Mouse (Mus musculus): ENCODE results near the gene Frat1. TPM values are rescaled to one million over a fixed set of nuclear protein-coding genes. Genes with fewer than 3 reads are reported as not detected.
"Not testable (repeated sequence)": the region's sequence is repeated elsewhere in the genome, so short reads cannot be mapped to it uniquely, and the experiment has no call there.

Frat1 gene
- total RNA-seq, 4 experiments from 2014 or later, result 3.6 to 8.4 (median 6.4) TPM

DNA sequence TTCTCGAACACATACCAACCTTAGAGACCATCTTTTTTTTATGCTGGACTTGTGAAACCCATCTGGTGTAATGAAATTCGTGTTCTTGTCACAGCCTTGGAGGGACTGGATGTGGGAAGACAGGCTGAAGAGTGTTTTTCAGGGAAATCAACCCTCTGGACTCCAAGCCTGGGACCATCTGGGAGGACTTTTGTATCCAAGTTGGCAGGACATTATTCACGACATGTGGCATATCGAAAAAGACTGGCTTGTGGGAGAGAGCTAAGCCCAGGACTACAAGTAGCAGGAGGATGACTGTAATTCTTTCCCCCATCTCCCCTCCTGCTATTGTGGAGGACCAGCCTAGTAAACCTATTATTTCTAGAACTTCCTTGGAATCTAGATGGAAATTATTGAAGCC is 12.4 kb downstream of the Frat1 start:
- DNase-seq (ENCODE audit: low spot score in 2 of 2), result no peak

DNA sequence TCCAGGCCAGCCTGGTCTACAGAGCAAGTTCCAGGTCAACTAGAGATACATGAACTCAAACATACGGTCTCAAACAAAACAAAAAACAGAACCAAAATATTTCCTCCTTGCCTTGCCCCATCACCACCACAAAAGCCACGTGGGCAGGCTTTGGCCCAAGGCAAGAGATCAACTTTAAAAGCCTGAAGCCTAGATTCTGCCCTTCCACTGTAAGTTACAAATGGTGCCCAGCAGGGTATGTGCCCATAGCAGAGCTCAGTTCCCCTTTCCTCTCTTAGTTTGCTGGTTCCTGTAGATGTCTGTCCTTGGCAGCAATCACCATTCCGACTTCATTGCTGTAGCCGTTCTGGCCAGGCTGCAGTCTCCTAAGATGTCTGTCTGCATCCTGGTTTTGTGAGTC is 12.9 kb downstream of the Frat1 start:
- no peak for DNase-seq (ENCODE audit: low spot score in 2 of 2)

DNA sequence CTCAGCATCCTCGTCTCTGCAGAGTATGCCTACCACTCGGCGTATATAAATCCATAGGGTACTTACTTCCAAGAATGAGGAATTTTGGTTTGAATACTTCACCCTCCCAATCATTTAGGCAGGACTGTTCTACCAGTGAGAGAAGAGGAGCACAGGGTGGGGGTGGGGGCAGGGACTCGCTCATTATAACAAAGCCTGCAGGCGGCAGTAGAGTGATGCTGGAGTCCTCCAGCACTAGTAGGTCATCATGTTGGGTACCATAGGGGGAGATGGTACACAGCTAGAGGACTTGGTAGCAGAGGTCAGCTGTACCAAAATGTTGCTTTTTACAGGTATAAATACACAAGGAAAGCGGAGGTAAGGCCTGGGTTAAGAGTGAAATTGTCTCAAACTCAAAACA is 14.6 kb downstream of the Frat1 start:
- DNase-seq (ENCODE audit: low spot score in 2 of 2), result no peak

DNA sequence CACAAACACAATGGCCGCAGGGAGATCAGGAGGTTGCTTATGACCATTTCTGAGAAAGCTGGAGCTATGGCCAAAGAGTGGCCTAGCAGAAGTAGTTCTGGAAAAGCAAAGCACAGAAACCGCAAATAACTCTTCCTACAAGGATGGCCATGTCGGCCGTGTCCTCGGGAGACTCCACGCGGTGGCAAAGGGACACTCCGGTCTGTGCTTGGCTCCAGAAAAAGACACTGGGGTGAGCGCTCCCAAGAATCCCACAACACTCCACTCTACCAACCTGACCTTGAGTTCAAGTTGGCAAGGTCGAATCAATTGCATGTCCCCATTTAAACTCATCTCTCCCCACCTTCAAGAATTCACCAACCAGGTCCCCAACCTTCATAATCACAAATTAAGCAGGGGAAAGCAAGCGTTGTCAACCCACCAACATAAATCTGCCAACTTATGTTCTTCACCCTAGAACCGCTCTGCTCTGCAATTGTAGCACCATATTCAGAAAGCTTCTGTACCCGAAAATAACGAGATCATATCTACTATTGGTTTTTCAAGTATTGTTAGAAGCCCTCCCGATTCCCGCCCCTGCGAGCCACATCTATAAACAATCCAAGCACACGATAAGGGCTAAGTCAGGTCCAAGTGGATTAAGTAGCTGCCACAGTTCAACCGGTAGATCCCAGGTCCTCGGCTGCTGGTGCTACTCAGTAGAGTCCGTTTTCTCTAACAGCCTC is 16.8 kb downstream of the Frat1 start:
- DNase-seq (ENCODE audit: low spot score in 2 of 2), result peak; percentile 20 to 34

DNA sequence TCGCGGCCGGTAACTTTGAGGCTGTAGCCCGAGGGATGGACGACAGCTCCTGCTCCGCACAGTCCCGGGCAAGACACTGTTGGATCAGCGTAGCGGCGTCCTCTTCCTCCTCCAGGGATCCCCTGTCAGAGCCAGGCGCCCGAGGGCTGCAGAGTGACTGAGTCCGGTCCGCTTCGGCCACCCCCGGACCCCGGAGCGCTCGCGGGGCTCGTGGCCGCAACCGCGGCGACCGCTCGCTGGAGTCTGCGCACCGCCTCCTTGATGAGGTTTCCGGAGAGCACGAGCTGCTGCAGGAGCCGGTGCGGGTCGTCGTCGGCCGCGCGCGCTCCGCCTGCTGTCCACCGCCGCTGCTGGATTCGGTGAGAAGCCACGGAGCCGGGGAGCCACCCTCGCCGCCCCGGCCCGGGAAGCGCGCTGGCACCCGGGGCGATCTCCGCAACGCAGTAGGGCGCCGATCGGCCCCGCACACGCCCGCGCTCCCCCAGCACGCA is 17.4 kb downstream of the Frat1 start:
- DNase-seq (ENCODE audit: low spot score in 2 of 2), result peak; percentile 19 to 31

DNA sequence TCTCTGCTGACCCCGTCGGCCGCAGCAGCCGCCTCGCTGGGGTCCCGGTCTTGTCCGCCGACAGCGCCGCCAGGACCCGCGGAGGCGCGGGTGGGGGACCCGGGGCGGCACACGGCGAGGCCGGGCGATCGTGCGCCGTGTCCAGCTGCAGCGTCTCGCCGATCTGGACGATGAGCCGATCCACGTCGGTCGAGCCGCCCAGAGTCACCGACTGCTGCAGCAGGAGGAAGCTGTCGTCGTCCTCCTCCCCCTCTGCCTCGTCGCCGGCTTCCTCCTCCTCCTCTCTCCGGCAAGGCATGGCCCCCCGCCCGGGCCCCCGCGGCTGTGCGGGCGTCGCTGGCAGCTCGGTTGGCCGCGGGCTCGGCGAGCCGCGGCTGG is 17.8 kb downstream of the Frat1 start:
- DNase-seq (ENCODE audit: low spot score in 2 of 2), result not testable (repeated sequence)

DNA sequence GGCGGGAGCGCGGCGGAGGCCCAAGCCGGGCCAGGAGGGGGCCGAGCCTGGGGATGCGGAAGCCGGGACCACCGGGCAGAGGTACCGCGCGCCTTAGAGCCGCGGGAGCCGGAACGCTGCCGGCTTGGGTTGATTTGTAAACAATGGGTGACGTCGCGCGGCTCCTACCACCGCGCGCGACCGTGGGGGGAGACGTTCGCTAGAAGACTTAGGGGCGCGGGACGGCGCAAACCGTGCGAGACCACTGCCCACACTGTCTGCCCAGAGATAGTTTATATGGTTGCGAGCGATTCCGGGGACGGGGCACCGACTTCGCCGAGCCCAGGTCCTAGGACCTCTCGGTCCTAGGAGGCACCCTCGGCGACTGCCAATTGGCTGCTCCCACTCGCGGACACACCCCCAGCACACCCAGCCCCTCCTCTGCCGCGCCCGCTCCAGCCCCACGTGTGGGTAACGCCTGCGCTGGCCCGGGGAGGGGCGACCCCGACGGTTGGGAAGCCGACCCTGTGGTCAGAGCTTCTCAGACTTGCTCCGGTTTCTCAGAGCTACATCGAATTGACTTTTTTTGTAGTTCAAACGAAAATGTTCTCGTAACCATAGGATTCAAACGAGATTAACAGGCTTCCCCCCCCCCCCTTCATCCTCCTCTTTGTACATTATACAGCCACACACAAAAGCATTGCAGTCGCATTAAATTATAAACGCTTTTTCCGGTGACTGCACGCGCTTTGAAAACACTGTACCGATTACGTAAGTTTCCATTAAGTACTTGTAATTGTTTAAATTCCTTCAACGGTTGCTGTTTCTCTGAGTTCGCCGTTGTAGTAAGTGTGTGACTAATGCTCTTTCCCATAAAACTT is 18.5 kb downstream of the Frat1 start, which contains the start of gene Frat2:
TSS of gene Frat2 (minus strand) at position 141 of the 860 bp plus-strand sequence.
- DNase-seq (ENCODE audit: low spot score in 2 of 2), result peak; percentile 78 to 83

DNA sequence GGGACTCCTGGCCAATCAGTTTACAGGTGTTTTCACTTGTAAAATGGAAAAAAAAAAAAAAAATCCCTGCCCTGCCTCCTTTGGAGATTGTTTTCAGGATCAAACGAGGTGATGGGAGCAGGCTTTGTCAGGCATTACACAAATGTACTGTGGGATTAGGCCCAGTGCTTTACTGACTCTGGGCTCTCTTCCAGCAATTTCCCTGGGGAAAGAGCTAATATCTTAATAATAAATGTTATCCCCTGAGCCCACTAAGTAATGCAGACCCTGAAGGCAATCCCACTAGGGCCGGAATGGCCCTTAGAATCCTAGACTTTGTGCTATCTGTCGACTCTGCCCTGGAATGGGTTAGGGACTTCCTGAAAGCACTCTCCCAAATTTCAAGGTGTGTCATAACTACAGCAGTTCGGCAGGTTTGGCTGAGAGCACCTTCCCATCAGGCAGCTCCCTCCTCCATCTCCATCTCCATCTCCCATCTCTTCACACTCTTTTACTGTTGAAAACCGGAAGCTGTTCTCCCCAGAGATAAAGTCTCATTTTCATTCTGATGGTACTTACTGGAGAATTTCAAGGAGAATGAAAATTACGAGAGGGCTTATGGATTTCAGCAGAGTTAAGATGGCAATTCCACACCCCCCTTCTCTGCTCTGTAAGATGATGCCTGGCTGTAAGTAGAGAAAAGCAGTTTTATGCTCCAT is 20.4 kb downstream of the Frat1 start:
- no peak for DNase-seq (ENCODE audit: low spot score in 2 of 2)

DNA sequence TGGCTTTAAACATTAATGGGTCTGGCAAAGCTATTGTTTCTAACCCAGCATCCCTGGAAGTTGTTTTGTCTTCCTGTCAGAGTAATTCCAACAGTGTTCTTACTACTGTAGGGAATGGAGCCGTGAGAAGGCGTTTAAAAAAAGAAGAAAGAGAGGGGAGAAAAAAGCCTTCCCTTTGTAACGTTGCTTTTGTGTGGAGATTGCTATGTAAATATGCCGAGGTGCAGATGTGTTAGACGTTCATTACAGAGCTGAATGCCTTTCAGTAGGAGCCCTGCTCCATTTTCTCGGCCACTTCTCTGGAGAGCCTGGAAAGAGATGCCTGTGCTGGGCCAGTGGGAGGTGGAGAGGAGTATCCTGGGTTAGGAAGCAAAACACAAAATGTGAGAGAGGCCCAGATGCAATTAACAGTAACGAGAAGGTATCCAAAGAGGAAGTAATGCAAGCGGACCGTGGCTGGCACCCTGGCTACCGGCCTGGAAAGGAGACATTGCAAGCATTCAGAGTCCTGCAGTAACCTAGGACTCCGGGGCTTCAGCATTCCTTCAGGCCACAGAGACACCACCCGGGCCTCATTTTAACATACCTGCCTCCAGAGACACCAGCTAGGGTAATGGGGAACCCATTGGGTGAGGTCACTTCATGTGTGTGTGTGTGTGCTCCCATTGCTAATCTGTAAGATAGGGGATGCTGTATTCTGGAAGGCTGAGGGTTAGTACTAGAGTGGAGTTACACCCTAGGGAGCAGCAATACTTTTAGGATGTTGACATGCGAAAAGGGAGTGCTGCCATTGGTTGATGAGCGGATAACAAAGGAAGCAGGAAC is 21.2 kb downstream of the Frat1 start:
- DNase-seq (ENCODE audit: low spot score in 2 of 2), result no peak

DNA sequence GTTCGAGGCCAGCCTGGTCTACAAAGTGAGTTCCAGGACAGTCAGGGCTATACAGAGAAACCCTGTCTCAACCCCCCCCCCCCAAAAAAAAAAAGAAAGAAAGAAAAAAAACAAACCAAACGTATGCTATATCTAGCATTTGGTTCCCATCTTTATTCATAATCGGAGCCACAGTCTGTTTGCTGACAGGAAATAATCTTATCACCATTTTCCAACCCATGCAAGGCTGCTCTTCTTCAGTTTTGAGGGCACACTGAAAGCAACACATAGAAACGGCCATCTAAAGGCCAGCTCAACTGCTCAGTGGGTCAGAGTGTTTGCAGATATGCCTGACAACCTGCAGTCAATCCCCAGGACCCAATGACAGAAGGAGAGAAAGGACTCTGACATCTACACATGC is 22.7 kb downstream of the Frat1 start:
- no peak for DNase-seq (ENCODE audit: low spot score in 2 of 2)

DNA sequence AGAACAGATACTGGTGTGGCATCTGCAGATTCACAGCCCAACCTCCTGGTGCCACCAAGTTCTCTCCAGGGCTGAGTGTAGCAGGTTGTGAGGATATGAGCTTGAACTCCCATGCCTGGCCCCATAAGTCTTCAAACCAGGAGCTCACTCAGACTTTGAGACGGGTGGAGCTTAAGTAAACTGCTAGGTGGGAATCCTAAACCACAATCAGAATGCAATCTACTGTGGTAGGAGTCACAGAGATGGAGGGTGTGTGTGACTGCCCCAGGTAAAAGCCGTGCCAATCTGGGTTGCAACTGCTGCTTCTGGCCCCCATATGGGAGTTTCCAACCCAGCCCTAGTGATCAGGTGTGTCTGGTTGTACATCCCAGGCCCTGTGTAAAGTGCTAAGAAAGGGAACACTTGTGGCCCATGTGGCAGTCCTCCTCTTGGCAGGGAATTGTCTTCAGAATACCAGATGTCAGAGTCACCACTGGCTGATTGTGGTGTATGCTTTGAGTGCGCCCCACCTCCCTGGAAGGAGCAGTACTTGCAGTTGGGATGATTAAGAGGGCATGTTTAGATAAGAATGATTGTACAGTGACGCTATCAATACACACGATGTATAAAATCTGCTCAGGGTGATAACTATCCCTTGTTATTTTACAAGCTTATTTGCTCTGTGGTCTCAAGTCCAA is 27.5 kb downstream of the Frat1 start:
- no peak for DNase-seq (ENCODE audit: low spot score in 2 of 2)

DNA sequence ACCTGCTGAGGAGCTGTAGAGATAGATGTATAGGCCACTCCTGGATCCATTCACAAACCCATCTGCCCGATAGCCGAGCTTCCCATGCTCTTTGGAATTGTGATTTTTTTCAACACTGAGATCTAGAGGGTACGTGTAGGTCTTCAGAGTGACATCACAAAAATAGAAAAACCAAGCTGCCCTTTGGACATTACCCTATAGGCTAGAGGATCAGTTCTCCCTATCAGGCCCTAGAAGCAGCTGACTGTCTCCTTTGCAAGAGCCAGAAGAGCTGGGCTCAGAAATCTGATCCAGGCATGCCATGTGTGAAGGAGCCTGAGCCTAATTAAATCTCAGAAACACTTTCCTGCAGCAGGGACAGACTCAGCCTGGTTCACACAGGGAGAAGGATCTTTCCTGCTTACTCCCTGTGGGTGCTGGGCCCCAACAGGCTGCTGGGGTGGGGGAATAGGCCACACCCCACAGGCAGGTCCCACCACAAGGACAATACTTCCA is 28.1 kb downstream of the Frat1 start:
- DNase-seq (ENCODE audit: low spot score in 2 of 2), result peak in 1 of 2 experiments; percentile 7

DNA sequence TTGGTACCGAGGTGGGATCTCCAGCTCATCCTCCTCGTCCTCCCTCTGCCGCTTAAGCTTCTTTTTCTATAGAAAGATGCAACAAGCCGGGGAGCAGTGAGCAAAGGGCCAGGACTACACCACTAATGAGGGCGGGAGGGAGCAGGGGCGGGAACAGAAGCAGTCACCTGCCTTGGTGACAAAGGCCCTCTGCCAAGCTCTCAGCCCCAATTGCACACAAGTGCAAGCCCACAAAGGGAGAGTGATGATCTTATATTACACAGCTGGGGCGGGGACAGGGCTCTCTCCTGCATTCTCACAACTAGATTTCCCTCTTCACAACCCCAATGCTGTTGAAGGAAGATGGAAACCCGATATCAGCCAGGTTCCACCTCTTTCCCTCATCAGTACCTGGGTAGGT is 36.9 kb downstream of the Frat1 start:
- no peak for DNase-seq (ENCODE audit: low spot score in 2 of 2)

DNA sequence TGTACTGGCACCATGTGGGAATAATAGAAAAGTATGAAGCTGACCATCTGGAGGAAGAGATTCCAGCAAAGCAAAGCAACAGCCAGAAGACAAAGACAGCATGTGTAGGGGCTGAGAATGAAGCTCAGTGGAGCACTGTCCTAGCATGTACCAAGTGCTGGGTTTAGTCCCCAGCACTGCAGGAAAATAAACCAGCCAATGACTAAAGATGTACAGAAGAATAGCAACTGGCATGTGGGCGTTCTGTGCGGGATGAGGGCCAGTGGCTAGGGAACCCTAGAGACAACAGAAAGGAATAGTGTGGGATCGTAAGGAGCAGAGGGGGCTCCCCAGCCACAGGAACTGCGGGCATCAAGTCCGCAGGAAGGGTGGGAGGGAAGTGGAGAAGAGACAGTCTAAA is 39.5 kb downstream of the Frat1 start:
- DNase-seq (ENCODE audit: low spot score in 2 of 2), result no peak

DNA sequence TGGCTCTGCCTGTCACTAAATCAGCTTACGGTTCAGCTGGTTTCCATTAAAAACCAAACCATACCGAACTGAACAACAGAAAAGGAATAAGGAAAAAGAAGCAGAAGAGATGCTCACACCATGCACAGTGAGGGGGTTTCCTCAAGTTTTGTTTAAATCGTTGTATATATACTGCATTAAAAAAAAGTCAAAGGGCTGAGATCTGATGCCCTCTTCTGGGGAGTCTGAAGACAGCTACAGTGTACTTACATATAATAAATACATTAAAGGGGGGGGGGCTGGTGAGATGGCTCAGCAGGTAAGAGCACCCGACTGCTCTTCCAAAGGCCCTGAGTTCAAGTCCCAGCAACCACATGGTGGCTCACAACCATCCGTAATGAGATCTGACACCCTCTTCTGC is 40.2 kb downstream of the Frat1 start:
- DNase-seq (ENCODE audit: low spot score in 2 of 2), result not testable (repeated sequence)

DNA sequence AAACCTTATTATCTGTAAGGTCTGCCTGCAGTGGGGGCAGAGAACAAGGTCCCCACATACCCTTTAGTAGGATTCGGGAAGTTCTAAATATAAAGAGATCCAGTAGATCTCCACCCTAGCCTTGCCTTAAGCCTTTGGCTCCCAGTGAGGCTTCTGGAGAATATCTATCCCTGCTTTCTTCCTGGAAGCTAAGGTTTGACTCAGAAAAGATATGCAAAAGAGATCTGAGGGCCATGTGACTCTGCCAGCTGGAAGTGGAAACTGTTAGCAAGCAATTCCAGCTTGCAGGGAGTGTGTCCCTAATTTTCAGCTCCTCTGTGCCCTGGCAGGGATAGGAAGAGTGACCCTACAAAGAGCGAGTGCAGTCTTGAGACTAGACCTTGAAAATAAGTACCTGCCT is 42.5 kb downstream of the Frat1 start:
- DNase-seq (ENCODE audit: low spot score in 2 of 2), result no peak

DNA sequence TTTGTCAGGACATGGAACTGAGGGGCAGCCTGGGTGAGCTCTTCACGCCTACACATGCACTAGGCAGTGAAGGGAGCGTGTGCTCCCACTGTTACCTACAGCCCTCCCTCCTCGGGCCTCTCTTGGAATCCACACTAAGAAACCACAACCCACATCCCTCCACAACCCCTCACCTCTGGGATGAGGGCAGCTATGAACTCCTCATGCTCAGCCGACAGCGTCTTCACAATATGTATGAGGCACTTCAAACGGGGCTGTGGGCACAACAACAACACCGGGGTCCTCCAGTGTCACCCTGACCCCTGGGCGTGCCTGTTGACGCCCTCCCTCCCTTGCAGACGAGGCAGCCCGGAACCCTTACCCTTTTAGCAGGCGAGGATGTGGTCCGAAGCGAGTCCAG is 44.6 kb downstream of the Frat1 start:
- DNase-seq (ENCODE audit: low spot score in 2 of 2), result no peak

DNA sequence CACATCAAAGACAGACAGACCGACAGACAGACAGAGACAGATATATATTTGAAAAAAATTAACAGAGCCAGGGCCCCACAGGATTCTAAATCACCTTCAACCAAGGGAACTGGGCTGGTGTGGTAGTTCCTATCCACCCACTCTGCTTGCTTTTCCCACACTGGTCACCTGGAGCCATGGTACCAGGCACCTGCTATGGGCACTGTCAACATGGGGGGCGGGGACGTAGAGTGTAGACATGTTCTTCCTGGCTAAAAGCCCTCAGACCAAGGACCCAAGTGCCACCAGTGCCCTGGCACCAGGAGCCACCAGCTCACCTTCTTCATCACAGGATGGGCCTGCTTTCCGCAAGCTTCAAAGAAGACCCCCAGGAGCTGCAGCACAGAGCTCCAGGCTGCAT is 52.1 kb downstream of the Frat1 start:
- no peak for DNase-seq (ENCODE audit: low spot score in 2 of 2)

Measured in gastrocnemius, adult 8-10 months (tissue).